Mouse (Mus musculus): ENCODE results near the gene Hspa12a. TPM values are rescaled to one million over a fixed set of nuclear protein-coding genes. Genes with fewer than 3 reads are reported as not detected.

Gene Hspa12a
- polyA plus RNA-seq, 1 experiment = 6.6 TPM

GRCm38 (mm10) chr19:58872381-58873259, 70.8 kb downstream of the Hspa12a start:
- no peak overlapping the region for H3K4me3 ChIP-seq
- no peaks in the 10 kb centered on the region for H3K36me3 ChIP-seq (ENCODE audit: control insufficient read depth, insufficient read depth)
- H3ac ChIP-seq (ENCODE audit: control insufficient read depth, insufficient read length) = no peak overlapping the region
- H3K79me2 ChIP-seq (ENCODE audit: control insufficient read depth, insufficient read depth) = no peaks in the 10 kb centered on the region
- no peak overlapping the region for H3K4me2 ChIP-seq (ENCODE audit: low read depth)
- TF ChIP-seq POLR2AphosphoS2 (IDR thresholded peaks at IDR 0.05; ENCODE audit: insufficient read length, low read depth) (no peak), TCF3 (IDR thresholded peaks at IDR 0.05; ENCODE audit: insufficient read length, low read depth) (no peak), MYOG (IDR thresholded peaks at IDR 0.05; ENCODE audit: control insufficient read depth in 1 of 3, insufficient read depth in 1 of 3, insufficient read length in 2 of 3, low read depth in 2 of 3) (no peak), MAX (IDR thresholded peaks at IDR 0.05; ENCODE audit: low read depth) (no peak), TCF12 (IDR thresholded peaks at IDR 0.05; ENCODE audit: insufficient read depth, poor library complexity, severe bottlenecking) (no peak), POLR2A (IDR thresholded peaks at IDR 0.05; ENCODE audit: insufficient read length, low read depth) (no peak), REST (IDR thresholded peaks at IDR 0.05; ENCODE audit: insufficient read depth, insufficient read length) (no peak), MYOD1 (IDR thresholded peaks at IDR 0.05; ENCODE audit: control insufficient read depth in 1 of 3, insufficient read length in 2 of 3, low read depth in 2 of 3) (no peak), SRF (IDR thresholded peaks at IDR 0.05; ENCODE audit: control insufficient read depth, insufficient read length, low read depth) (no peak), CEBPB (IDR thresholded peaks at IDR 0.05; ENCODE audit: insufficient read depth, poor library complexity, severe bottlenecking) (no peak)
- no peaks in the 10 kb centered on the region for H3K27me3 ChIP-seq (ENCODE audit: control insufficient read depth, insufficient read depth, insufficient read length)

GRCm38 (mm10) chr19:58871878-58872277, 71.6 kb downstream of the Hspa12a start:
- no peaks in the 10 kb centered on the region for H3K79me2 ChIP-seq (ENCODE audit: control insufficient read depth, insufficient read depth)
- H3K4me3 ChIP-seq = no peak overlapping the region
- TF ChIP-seq TCF12 (IDR thresholded peaks at IDR 0.05; ENCODE audit: insufficient read depth, poor library complexity, severe bottlenecking) (no peak), MYOD1 (IDR thresholded peaks at IDR 0.05; ENCODE audit: control insufficient read depth in 1 of 3, insufficient read length in 2 of 3, low read depth in 2 of 3) (no peak), POLR2A (IDR thresholded peaks at IDR 0.05; ENCODE audit: insufficient read length, low read depth) (no peak), POLR2AphosphoS2 (IDR thresholded peaks at IDR 0.05; ENCODE audit: insufficient read length, low read depth) (no peak), TCF3 (IDR thresholded peaks at IDR 0.05; ENCODE audit: insufficient read length, low read depth) (no peak), MAX (IDR thresholded peaks at IDR 0.05; ENCODE audit: low read depth) (no peak), MYOG (IDR thresholded peaks at IDR 0.05; ENCODE audit: control insufficient read depth in 1 of 3, insufficient read depth in 1 of 3, insufficient read length in 2 of 3, low read depth in 2 of 3) (no peak), SRF (IDR thresholded peaks at IDR 0.05; ENCODE audit: control insufficient read depth, insufficient read length, low read depth) (no peak), REST (IDR thresholded peaks at IDR 0.05; ENCODE audit: insufficient read depth, insufficient read length) (no peak), USF1 (IDR thresholded peaks at IDR 0.05; ENCODE audit: low read depth) (no peak), CEBPB (IDR thresholded peaks at IDR 0.05; ENCODE audit: insufficient read depth, poor library complexity, severe bottlenecking) (no peak), E2F4 (IDR thresholded peaks at IDR 0.05; ENCODE audit: insufficient read depth) (no peak)
- no peak overlapping the region for H3K4me2 ChIP-seq (ENCODE audit: low read depth)
- no peaks in the 10 kb centered on the region for H3K27me3 ChIP-seq (ENCODE audit: control insufficient read depth, insufficient read depth, insufficient read length)
- H3K36me3 ChIP-seq (ENCODE audit: control insufficient read depth, insufficient read depth) = no peaks in the 10 kb centered on the region
- no peak overlapping the region for H3ac ChIP-seq (ENCODE audit: control insufficient read depth, insufficient read length)

- no peak overlapping the region for H3K4me3 ChIP-seq
- TF ChIP-seq USF1 (IDR thresholded peaks at IDR 0.05; ENCODE audit: low read depth) = no peak
- TF ChIP-seq E2F4 (IDR thresholded peaks at IDR 0.05; ENCODE audit: insufficient read depth) = no peak
- no peak for TF ChIP-seq MYOD1 (IDR thresholded peaks at IDR 0.05; ENCODE audit: control insufficient read depth in 1 of 3, insufficient read length in 2 of 3, low read depth in 2 of 3)
- TF ChIP-seq MAX (IDR thresholded peaks at IDR 0.05; ENCODE audit: low read depth) = no peak
- TF ChIP-seq TCF12 (IDR thresholded peaks at IDR 0.05; ENCODE audit: insufficient read depth, poor library complexity, severe bottlenecking) = no peak
- TF ChIP-seq POLR2AphosphoS2 (IDR thresholded peaks at IDR 0.05; ENCODE audit: insufficient read length, low read depth) = no peak
- TF ChIP-seq CEBPB (IDR thresholded peaks at IDR 0.05; ENCODE audit: insufficient read depth, poor library complexity, severe bottlenecking) = no peak
- TF ChIP-seq TCF3 (IDR thresholded peaks at IDR 0.05; ENCODE audit: insufficient read length, low read depth) = no peak
- no peak for TF ChIP-seq REST (IDR thresholded peaks at IDR 0.05; ENCODE audit: insufficient read depth, insufficient read length)
- TF ChIP-seq POLR2A (IDR thresholded peaks at IDR 0.05; ENCODE audit: insufficient read length, low read depth) = no peak
- TF ChIP-seq MYOG (IDR thresholded peaks at IDR 0.05; ENCODE audit: control insufficient read depth in 1 of 3, insufficient read depth in 1 of 3, insufficient read length in 2 of 3, low read depth in 2 of 3) = no peak
These were observed 76.8 kb downstream of the Hspa12a start for GRCm38 (mm10) chr19:58866651-58867050.

GRCm38 (mm10) chr19:58865224-58865623, 78.2 kb downstream of the Hspa12a start:
- H3K4me3 ChIP-seq = no peak overlapping the region
- no peaks in the 10 kb centered on the region for H3K27me3 ChIP-seq (ENCODE audit: control insufficient read depth, insufficient read depth, insufficient read length)
- H3ac ChIP-seq (ENCODE audit: control insufficient read depth, insufficient read length) = no peak overlapping the region
- TF ChIP-seq REST (IDR thresholded peaks at IDR 0.05; ENCODE audit: insufficient read depth, insufficient read length) (no peak), SRF (IDR thresholded peaks at IDR 0.05; ENCODE audit: control insufficient read depth, insufficient read length, low read depth) (no peak), TCF3 (IDR thresholded peaks at IDR 0.05; ENCODE audit: insufficient read length, low read depth) (no peak), MAX (IDR thresholded peaks at IDR 0.05; ENCODE audit: low read depth) (no peak), POLR2A (IDR thresholded peaks at IDR 0.05; ENCODE audit: insufficient read length, low read depth) (no peak), POLR2AphosphoS2 (IDR thresholded peaks at IDR 0.05; ENCODE audit: insufficient read length, low read depth) (no peak)
- no peaks in the 10 kb centered on the region for H3K36me3 ChIP-seq (ENCODE audit: control insufficient read depth, insufficient read depth)
- H3K79me2 ChIP-seq (ENCODE audit: control insufficient read depth, insufficient read depth) = no peaks in the 10 kb centered on the region
- no peak overlapping the region for H3K4me2 ChIP-seq (ENCODE audit: low read depth)

More at GRCm38 (mm10) chr19:58866651-58867050, 76.8 kb downstream of the Hspa12a start:
- no peaks in the 10 kb centered on the region for H3K36me3 ChIP-seq (ENCODE audit: control insufficient read depth, insufficient read depth)
- no peaks in the 10 kb centered on the region for H3K27me3 ChIP-seq (ENCODE audit: control insufficient read depth, insufficient read depth, insufficient read length)
- no peaks in the 10 kb centered on the region for H3K79me2 ChIP-seq (ENCODE audit: control insufficient read depth, insufficient read depth)
- no peak overlapping the region for H3ac ChIP-seq (ENCODE audit: control insufficient read depth, insufficient read length)
- H3K4me2 ChIP-seq (ENCODE audit: low read depth) = no peak overlapping the region

All from myocyte (in vitro differentiated cells).